9 mouse cellular contexts compared by ENCODE assay signal in genomic region chr9:98422656-98423055, GRCm38 (mm10). TPM values are rescaled to one million over a fixed set of nuclear protein-coding genes. Genes with fewer than 3 reads are reported as not detected.
A peak's percentile ranks its signal among the peaks of the same experiment; 100 is the strongest.
DNase-seq lines count a peak whose midpoint lies in the region; ATAC-seq and TF ChIP-seq lines count a peak whose summit lies in the region.
"Had no signal": no experiment of that assay in that cellular context is flagged by ENCODE, and none has a peak within 500 bp of the region (broad histone marks: within the 10 kb centered on the region; RNA-seq: fewer than 3 reads in every experiment).

Gene Rbp1 (plus strand): TSS chr9:98422961.

- H3K27me3 ChIP-seq in lung, postnatal 0 days (replicated peaks; ENCODE audit: insufficient read depth, low read length) = no peaks in the 10 kb centered on the region
- H3K27me3 ChIP-seq in forebrain, postnatal 0 days (ENCODE audit: insufficient read depth, low read length) = peaks cover 4% of the 10 kb centered on the region; the same call in 1 of the 2 replicates
- peaks cover 4% of the 10 kb centered on the region; the same call in 1 of the 2 replicates for H3K27me3 ChIP-seq in limb, embryonic 13.5 days
- no peaks in the 10 kb centered on the region for H3K27me3 ChIP-seq in stomach, embryonic 14.5 days (ENCODE audit: control insufficient read depth, insufficient read depth, low read length)

- no peak within 1 kb of the TSS for H3K4me2 ChIP-seq in lung, postnatal 0 days (replicated peaks; ENCODE audit: low read depth, low read length)
- no peak within 1 kb of the TSS for H3K4me2 ChIP-seq in forebrain, postnatal 0 days (ENCODE audit: low read depth)
- 0 out of 2 replicates have a peak within 1 kb of the TSS, but pooled peaks have one; percentile 76 for H3K4me2 ChIP-seq in limb, embryonic 13.5 days (replicated peaks)
- H3K4me2 ChIP-seq in stomach, embryonic 14.5 days (replicated peaks; ENCODE audit: low read depth, low read length) = no peak within 1 kb of the TSS

- ATAC-seq in lung, postnatal 0 days = no peak
- ATAC-seq in forebrain, postnatal 0 days = no peak
- no peak for ATAC-seq in limb, embryonic 13.5 days (ENCODE audit: low FRiP score, low read depth)
- no peak for ATAC-seq in stomach, embryonic 14.5 days (ENCODE audit: insufficient number of reproducible peaks, insufficient read depth, low FRiP score, low read depth)
- ATAC-seq in activated CD4-positive, CD25-positive, alpha-beta regulatory T cell, adult 4 months = no peak

- no peak for TF ChIP-seq EP300 in lung, postnatal 0 days (IDR thresholded peaks at IDR 0.05)

- peaks cover 3% of the 10 kb centered on the region for H3K4me1 ChIP-seq in lung, postnatal 0 days (ENCODE audit: insufficient read depth, low read depth, low read length)
- H3K4me1 ChIP-seq in forebrain, postnatal 0 days (ENCODE audit: insufficient read depth) = peaks cover 6% of the 10 kb centered on the region; the same call in 1 of the 2 replicates
- H3K4me1 ChIP-seq in limb, embryonic 13.5 days = peaks cover 27% of the 10 kb centered on the region
- H3K4me1 ChIP-seq in stomach, embryonic 14.5 days (ENCODE audit: control insufficient read depth, insufficient read depth, low read length) = peaks cover 28% of the 10 kb centered on the region

- no peak for TF ChIP-seq CTCF in lung, postnatal 0 days (IDR thresholded peaks at IDR 0.05)
- TF ChIP-seq CTCF in forebrain, postnatal 0 days (IDR thresholded peaks at IDR 0.05; ENCODE audit: low read depth) = no peak

- no peaks in the 10 kb centered on the region for H3K9me3 ChIP-seq in lung, postnatal 0 days (ENCODE audit: low read length)
- H3K9me3 ChIP-seq in forebrain, postnatal 0 days (ENCODE audit: low read length) = no peaks in the 10 kb centered on the region
- no peaks in the 10 kb centered on the region for H3K9me3 ChIP-seq in limb, embryonic 13.5 days
- H3K9me3 ChIP-seq in stomach, embryonic 14.5 days (ENCODE audit: control insufficient read depth, low read depth, low read length) = no peaks in the 10 kb centered on the region

- no peaks in the 10 kb centered on the region for H3K36me3 ChIP-seq in lung, postnatal 0 days (ENCODE audit: insufficient read depth, low read length)
- no peaks in the 10 kb centered on the region for H3K36me3 ChIP-seq in forebrain, postnatal 0 days (ENCODE audit: insufficient read depth)
- no peaks in the 10 kb centered on the region for H3K36me3 ChIP-seq in limb, embryonic 13.5 days
- H3K36me3 ChIP-seq in stomach, embryonic 14.5 days (ENCODE audit: control insufficient read depth, insufficient read depth, low read length) = no peaks in the 10 kb centered on the region

- no peak within 1 kb of the TSS for H3K27ac ChIP-seq in lung, postnatal 0 days (ENCODE audit: low read length)
- H3K27ac ChIP-seq in forebrain, postnatal 0 days (ENCODE audit: low read depth, low read length) = no peak within 1 kb of the TSS
- H3K27ac ChIP-seq in limb, embryonic 13.5 days = no peak within 1 kb of the TSS
- H3K27ac ChIP-seq in stomach, embryonic 14.5 days (ENCODE audit: low read length) = no peak within 1 kb of the TSS

- WGBS in lung, postnatal 0 days = 66% methylated on average over 5 of the region's 5 CpGs
- 86% methylated on average over 5 of the region's 5 CpGs for WGBS in forebrain, postnatal 0 days
- WGBS in limb, embryonic 13.5 days = 82% methylated on average over 5 of the region's 5 CpGs
- WGBS in stomach, embryonic 14.5 days = 73% methylated on average over 5 of the region's 5 CpGs

- no peak for DNase-seq in lung, postnatal 0 days (ENCODE audit: low spot score)
- DNase-seq in lung, postnatal 14 days = no peak
- no peak for DNase-seq in forebrain, postnatal 0 days
- no peak for DNase-seq in cerebellum, postnatal 14 days
- DNase-seq in frontal cortex, postnatal 25 days (ENCODE audit: low spot score in 2 of 2) = no peak

- no peak within 1 kb of the TSS for H3K4me3 ChIP-seq in lung, postnatal 0 days (ENCODE audit: low read depth, low read length)
- H3K4me3 ChIP-seq in forebrain, postnatal 0 days (ENCODE audit: low read depth, low read length) = no peak within 1 kb of the TSS
- no peak within 1 kb of the TSS for H3K4me3 ChIP-seq in limb, embryonic 13.5 days
- no peak within 1 kb of the TSS for H3K4me3 ChIP-seq in stomach, embryonic 14.5 days (ENCODE audit: low read depth, low read length)
- H3K4me3 ChIP-seq: myocyte had no signal

- no peak within 1 kb of the TSS for H3K9ac ChIP-seq in lung, postnatal 0 days (replicated peaks; ENCODE audit: low read depth)
- H3K9ac ChIP-seq in forebrain, postnatal 0 days = no peak within 1 kb of the TSS
- no peak within 1 kb of the TSS for H3K9ac ChIP-seq in limb, embryonic 13.5 days
- H3K9ac ChIP-seq in stomach, embryonic 14.5 days (replicated peaks; ENCODE audit: low read depth, low read length) = no peak within 1 kb of the TSS

RNA-seq across cellular contexts. Expression of gene Rbp1, which starts in this region (rescaled TPM):
- polyA plus RNA-seq in lung, postnatal 0 days (2015; fragmentation: Nextera tagmentation; extraction: Ambion mirVana) = 67.5 and 72.6 TPM in 2 replicates
- 12.4 and 12.9 TPM in 2 replicates for total RNA-seq in forebrain, postnatal 0 days (2014; rRNA removed)
- polyA plus RNA-seq in forebrain, postnatal 0 days (2015; fragmentation: Nextera tagmentation; extraction: Ambion mirVana) = 32.1 and 41.6 TPM in 2 replicates
- polyA plus RNA-seq in limb, embryonic 13.5 days (2015; fragmentation: Nextera tagmentation; extraction: Ambion mirVana) = 48.7 and 55.7 TPM in 2 replicates
- 93.0 and 101 TPM in 2 replicates for polyA plus RNA-seq in stomach, embryonic 14.5 days (2014; fragmentation: Nextera tagmentation; extraction: Ambion mirVana)
- polyA plus RNA-seq in activated CD4-positive, CD25-positive, alpha-beta regulatory T cell, adult 4 months (2017; shearing (Covaris generic)) = under 1 TPM in 1 of 2 experiments, not detected in 1; 0.33 TPM

Comparison
In these comparisons a context has a peak if more than half of its experiments do, and no peak if none do; other contexts are left out.
1. RNA of gene Rbp1 (polyA plus RNA-seq): 93.0 to 101 TPM in stomach, embryonic 14.5 days, 67.5 to 72.6 TPM in lung, postnatal 0 days, 48.7 to 55.7 TPM in limb, embryonic 13.5 days and 32.1 to 41.6 TPM in forebrain, postnatal 0 days; 0.33 TPM in activated CD4-positive, CD25-positive, alpha-beta regulatory T cell, adult 4 months; every median in the first group is over 10 times any median in the second.